Mouse (Mus musculus) layer of hippocampus, adult 9-10 months (tissue): ENCODE results near the gene Nfil3.

Experiments
- DNase-seq: peaks from one replicate; pipeline ENCODE4 v3.0.0; 2022; ENCODE audit warnings: low spot score

Gene Nfil3

DNA sequence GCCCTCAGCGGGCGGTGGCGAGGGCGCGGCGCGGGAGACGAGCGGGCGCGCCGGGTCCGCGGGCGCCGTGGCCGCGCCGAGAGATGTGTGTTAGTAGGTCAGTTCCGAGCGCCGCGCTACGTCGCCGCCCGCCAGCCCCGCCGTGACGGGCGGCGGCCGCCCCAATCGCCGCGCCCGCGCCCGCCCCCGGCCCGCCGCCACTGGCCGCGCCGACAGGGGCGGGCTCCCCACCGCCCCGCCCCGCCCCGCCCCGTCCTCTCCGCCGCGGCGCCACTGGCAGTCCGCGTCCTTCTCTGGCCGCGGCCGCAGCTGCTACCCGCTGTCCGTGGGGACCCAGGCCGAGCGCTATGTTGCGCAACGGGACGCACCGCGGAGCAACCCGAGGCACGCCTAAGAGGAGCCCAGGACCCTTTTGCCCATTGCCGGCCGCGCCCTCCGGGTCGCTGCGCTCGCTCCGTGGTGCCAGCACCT lies at the start of gene Nfil3:
Gene Nfil3 (minus strand): TSS at position 123 of the 471 bp plus-strand sequence.
- DNase-seq: no peak

DNA sequence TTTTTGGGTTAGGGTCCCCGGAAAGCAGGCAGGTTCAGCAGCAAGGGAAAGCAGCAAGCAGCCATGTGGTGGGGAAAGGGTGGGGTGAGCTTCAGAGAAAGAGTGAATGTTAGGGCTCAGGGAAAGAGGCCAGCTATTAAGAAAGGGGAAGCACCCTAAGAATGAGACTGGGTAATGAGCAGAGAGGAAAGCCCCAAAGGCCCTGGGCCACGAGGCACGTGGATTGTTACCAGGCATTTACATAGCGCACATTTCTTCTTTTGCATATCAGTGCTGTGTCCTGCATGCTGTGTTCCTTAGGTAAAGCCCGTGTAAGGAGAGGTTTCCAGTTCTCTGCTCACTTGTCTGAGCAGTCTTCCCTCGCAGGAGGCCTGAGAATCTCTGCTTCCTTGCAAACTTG lies 43.4 kb upstream of the Nfil3 start:
- no peak for DNase-seq

DNA sequence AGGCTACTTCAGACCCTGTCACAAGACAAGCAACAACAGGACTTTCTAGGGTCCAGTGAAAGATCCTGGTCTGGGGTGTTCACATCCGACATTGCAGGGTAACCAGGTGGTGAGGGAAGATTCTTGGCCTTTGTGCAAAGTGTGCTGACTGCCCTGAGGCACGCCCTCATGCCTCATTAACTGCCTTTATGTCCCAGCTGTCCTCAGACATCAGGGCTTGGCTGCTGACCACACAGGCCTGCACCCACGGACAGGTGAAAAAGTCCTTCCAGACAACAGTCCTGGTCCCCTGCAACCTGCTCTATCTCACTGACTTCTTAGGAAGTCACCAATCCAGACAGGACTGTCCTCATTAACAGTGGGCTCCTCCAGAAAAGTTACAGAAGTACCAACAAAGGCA lies 39.4 kb upstream of the Nfil3 start:
- DNase-seq: no peak

DNA sequence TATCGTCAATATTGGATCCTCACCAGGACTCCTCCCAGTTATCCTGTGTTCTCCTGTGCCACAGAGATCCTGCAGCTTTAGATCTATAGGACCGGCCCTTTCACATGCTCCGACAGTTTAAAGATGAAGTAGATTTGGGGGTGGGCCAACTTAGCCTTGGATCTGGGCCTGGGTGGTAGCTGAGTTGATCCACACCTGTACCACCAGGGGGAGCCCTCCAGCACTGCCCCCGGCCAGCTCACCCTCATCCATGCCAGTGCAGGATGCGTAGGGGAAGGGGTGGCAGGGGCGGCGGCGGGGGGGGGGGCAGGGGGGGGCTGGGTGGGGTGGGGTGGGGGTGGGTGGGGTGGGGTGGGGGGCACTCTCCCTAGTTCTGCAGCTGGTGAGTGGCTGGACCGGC lies 38.7 kb upstream of the Nfil3 start:
- DNase-seq: no peak

DNA sequence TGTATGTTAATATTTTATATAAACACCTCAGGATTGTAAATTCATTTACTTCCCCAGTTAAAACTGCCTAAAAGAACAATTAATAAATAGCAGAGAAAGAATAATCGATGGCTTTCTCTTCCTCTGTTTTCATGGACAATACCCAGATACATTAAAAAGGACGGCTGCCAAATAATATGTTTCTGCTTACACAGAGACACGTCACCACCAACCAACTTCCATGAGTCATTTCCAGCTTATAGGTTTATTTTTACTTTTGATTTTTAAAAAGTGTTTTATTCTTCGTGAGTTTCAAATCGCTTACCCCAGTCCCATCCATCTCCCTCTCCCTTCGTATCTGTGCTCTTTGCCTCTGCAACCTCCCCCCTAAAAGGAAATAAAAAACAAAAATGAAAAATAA lies 38.1 kb upstream of the Nfil3 start:
- no peak for DNase-seq

DNA sequence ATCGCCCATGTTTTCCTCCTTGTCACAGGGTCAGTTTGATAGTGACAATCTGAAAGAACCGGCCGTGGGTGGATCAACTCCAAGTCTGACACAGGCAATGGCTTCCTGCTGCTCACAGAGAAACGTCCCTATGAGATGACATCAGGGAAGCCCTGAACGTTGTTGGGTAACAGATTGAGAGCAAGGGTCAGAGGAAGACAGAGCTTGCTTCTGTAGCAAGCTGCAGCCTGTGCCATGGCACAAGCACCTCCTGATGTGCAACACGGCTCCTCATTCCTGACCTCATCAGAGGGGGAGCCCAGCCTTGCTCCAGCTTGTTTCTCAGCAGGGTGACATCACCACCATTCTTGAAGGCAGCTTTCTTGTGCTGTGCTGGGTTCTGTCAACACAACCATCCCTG lies 37.1 kb upstream of the Nfil3 start:
- DNase-seq: no peak

DNA sequence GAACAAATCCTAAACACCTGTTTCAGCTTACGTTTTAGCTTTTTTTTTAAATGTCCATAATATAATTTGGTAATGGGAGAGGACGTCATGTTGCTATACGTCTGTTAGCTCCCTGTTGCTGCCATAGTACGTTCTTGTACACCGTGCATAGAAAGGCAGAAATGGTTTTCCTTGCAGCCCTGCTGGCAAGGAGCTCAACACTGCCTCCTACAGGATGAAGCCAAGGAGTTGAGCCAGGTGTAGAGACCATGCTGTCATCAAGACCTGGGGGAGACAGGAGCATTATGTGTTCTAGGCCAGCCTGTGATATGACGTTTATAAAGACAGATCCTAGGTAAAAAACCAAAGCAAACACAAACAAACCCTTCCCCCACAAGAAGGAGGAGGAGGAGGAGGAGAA lies 36.2 kb upstream of the Nfil3 start:
- DNase-seq: no peak

DNA sequence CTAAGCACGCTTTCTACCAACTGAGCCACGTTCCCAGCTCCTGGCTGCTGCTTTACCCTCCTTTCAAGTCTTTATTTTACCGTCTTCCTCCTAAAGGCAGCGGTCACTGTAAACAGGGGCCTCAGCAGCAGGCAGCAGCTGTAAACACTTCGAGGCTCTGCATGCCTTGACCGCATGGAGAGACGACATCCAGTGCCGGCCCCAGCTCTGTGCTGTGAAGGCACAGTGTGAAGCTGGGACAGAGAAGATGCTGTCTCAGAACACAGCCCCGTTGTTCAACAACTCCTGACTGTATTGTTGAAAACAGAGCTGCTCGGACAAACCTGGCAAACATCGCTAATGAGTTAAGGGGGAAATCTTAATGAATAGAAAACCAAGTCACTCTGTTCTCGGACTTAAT lies 30.6 kb upstream of the Nfil3 start:
- DNase-seq: no peak

DNA sequence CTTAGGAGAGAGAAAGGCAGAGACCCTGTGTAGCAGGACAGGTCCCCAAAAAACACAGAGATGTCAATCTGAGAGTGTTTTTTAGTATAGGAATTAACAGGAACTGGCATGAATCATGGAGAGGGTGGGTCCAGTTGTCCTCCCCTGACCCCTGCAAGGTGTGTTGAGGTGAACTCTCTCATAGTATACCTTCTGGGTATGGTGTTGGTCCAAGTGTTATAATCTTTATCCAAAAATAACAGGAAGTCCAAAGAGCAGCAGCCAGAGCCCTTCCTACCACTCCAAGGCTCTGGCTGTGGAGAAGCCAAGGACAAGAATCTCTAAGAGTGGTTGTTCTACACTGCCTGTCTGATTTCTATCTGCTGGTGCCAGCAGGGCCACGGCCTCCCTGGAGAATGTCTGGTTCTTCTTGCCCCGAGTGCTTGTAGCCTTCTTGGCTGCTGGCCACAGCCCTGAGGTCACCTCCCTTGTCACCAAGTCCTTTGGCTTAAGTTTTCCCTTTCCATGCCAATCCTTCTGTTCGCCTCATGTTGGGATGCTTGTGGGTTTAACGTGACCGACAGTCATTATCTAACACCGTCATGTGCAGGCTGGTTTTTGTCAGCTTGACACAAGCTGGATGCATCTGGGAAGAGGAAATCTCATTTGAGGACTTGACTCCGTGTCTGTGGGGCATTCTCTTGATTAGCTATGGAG lies 27.8 kb upstream of the Nfil3 start:
- DNase-seq: no peak

DNA sequence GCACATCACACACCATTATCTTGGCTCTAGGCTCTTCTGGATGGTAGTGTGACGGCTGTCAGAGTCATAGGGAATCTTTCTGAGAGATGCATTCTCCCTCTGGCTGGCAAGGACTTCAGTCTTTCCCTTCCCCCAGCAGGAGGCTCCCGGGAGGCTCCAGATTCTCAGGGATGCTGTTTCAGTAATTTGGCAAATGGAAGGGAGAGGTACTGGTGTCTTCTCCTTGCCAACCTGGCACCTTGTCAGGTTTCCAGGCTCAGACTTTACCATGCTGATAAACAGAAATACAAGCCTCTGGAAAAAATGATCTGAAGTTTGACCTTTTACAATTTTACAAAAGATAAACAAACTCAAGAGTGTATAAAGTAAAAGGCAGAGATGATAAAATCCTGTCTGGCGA lies 26.9 kb upstream of the Nfil3 start:
- DNase-seq: no peak

DNA sequence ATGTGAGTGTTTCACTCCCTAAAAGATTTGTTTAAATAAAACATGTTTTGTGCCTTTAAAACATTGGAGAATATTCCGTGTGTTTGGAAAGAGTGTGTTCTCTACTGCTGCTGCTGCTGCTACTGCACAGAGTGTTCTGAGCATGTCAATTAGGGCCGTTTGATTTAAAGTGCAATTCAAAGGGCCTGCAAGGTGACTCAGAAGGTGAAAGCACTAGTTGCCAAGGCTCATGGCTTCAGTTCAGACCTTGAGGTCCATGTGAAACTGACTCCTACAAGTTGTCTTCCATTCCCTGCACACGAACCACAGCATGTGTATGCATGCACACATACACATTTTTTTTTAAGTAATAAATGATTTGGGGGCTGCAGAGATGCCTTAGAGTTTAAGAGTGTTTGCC lies 22.4 kb upstream of the Nfil3 start:
- no peak for DNase-seq

DNA sequence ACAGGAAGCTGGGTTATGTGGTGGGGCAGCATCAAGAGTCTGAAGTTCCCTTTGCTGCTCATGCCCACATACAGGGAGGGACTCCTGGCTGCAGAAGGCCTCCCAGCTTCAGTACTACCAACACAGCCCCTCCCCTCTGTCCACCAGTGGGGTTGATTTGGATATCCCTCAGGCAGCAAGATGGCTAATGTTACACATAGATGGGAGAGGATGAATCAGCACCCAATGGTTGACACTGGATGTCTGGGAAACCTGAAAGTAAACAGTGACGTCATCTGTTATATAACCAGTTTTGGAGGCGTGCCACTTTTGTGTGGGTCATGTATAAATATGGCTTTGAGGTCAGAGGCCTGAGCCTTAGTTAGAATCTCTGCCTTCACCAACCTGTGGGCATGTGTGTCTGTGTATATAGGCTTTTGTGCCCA lies 20.6 kb upstream of the Nfil3 start:
- no peak for DNase-seq

DNA sequence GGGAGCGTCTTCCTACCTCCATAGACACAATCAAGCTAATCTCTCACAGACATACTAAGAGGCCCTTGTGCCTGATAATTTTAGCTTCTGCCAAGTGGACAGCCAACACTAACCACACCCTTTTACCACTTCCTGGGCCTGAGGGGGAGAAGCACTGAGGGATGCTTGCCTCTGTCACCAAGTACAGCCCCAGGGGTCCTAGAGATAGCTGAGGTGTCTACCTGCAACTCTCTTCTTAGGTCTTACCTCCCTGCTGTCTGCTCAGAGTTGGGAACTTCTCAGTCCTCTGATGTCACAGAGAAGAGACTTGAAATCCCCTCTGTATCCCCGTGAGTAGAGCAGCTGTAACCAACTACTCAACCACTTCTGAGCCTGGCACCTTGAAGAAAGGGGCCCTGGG lies 19.6 kb upstream of the Nfil3 start:
- DNase-seq: no peak

DNA sequence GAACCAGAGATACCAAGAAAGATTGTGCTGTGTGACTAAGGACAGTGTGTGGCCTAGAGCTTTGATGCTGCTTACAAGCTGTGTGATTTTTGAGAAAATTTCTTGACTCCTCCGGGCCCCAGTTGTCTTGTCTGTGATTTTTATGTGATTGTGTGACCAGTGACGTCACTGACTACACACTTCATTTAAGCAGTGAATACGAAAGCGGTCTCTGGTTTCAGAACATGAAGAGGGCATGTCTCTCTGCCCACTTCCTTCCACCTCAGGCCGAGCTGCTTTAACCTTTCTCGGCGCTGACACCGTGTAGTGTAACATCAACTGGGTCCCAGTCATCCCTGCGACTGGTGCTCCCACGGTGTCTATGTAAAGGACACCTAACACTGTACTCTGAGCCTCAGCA lies 17.7 kb upstream of the Nfil3 start:
- no peak for DNase-seq

DNA sequence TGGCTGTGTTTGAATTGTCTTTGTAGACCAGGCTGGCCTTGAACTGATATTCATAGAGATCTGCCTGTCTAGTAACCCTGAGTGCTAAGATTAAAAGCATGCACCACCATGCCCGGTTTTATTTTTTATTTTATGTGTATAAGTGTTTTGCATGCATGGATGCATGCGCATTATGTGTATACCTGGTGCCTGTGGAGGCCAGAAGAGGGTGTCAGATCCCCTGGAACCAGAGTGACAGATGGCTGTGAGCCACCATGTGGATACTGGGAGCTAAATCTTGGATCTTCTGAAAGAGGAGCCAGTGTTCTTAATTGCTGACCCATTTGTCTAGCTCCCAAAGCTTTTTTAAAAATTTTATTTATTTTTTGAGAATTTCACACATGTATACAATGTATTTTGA lies 16.9 kb upstream of the Nfil3 start:
- no peak for DNase-seq

DNA sequence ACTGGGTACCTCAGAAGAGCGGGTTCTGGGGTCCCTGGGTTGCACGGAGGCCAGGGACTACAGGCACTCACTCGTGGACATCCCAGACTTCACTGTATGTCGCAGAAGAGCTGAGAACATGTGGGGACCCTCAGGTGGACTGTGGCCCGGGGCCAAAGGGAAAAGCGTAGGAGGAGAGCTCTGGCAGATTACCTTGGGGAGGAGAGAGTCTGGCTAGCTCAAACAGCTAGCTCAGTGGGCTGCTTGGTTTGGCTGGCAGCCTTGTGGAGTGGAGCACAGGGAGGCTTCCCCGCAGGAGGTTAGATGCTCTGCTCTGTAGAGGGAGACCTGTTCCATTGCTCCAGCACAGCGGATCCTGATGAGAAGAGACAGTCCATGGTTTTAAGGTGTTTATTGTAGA lies 15.3 kb upstream of the Nfil3 start:
- no peak for DNase-seq

DNA sequence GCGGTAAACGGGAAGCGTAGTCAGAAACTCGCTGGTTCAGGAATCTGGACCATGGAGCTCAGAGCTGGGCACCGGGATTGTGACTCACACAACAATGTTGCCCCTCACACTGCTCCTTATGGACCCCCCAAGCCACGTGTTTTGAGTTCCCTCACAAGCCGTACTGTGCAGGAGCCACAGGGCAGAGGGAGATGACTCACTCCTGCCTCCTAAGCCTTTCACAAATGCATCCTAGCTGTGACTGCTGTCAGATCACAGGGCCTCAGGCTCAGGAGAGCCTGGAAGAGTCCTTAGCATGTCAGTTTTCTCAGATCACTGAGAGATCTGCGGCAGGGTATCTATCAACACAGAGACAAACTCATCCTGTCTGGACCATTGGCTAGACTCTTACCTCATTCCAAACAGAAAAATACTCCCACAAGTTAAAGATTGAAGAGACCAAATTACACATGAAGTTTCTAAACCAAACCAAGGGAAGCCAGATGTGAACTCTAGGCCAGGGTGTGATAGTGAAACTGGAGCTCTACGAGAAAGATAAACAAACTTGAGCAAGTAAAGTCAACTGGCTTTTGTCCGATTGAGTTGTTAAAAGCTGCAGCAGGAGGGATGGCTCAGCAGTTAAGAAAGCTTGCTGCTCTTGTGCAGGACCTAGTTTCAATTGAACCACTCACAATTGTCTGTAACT lies 13.5 kb upstream of the Nfil3 start:
- DNase-seq: no peak

DNA sequence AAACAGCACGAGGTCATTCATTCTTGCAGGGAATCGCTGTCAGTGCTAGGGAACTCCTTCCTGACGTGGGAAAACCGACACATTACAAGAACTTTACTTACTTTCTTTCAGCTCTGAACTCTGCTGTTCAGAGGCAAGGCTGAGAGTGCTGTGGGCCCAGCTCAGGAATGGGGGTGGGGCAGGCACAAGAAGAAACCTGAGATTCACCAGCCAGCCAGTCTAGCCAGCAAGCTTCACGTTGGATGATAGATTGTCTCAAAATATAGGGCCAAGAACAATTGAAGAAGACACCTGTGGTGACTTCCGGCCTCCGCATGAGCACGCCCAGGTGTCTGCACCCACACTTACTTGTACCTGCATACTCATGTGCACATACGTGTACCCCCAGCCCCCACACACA lies 9.3 kb upstream of the Nfil3 start:
- DNase-seq: no peak

DNA sequence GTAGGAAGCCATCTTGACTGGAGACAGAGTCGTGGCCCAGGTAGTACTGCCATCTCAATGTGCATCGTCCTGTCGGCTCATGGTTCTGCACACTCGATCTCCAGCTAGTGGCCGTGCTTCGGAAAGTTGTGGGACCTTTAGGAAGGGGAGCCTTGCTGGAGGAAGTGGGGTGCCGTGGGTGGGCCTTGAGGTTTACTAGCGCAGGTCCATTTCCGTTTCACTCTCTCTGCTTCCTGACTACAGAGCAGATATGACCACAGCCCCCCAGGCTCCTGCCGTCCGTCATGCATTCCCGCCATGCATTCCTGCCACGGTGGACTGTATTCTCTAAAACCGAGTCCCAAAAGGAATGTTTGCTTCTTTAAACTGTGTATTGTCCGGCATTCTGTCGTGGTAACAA lies 8.1 kb upstream of the Nfil3 start:
- DNase-seq: no peak

DNA sequence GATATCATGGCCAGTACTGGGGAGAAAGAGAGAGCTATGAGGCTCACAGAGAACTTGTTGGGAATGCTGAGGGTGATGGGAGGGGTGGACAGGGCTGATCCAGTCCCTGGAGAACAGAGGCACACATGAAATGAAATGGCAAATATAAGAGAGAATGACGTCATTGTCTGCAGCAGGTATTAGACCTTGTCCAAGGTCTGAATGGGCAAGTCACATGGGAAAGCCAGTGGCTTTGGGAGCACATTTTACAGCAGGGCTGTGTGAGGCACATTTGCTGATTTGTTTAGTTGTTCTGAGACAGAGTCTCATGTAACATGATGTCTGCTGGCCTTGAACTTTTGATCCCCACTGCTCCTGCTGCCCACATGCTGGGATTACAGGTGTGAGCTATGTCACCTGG lies 7.0 kb upstream of the Nfil3 start:
- DNase-seq: no peak

DNA sequence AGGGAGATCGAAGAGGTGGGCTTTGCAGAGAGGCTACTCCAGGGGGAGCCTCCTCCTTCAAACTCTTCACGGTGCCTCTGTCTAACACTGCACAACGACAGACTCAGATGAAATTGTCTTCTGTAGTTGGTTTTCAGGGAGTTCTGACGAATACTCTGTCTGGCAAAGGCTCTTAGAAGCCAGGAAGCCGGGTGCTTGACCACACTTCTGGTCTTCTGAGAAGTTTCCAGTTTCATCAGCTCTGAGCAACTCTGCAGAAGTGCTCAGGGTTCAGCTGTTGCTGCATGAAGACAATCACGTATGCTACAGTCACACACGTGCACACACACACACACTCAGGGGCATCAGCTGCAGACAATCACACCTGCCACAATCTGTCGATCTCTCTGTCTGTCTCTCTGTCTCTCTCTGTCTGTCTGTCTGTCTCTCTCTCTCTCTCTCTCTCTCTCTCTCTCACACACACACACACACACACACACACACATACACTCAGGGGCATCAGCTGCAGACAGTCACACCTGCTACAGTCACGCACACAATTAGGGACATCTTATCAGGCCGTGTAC lies 5.4 kb upstream of the Nfil3 start:
- DNase-seq: no peak

DNA sequence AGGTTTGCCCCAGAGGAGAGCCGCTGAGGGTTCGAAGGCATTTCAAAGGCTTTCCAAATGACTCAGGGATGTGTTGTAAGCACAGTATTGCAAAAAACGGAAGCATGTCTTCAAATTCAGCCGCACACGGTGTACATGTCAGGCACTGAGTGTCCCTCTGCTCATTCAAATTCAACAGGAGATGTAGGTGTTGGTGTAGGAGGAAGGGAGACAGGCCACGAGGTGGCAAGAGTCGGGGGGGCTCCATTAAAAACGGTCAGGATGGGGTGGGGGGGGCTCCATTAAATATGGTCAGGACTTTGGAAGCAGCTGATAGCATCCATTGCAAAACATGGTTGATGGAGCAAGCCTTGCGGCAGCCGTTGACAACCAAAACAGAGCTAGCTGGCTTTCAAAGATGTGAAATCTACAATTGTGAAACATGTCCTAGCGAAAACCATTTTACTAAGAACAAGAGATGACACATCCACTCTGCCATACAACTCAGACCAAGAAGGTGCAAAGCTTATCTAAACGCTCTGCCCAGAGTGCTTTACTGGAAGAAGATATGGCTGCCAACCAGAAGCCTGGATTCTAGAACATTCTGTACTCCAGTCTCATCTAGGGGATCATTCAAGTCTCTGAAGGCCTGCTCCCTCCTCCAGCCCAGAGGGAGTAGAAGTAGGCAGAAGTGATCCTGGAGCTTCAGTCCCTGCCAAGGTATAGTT lies 4.8 kb upstream of the Nfil3 start:
- no peak for DNase-seq

DNA sequence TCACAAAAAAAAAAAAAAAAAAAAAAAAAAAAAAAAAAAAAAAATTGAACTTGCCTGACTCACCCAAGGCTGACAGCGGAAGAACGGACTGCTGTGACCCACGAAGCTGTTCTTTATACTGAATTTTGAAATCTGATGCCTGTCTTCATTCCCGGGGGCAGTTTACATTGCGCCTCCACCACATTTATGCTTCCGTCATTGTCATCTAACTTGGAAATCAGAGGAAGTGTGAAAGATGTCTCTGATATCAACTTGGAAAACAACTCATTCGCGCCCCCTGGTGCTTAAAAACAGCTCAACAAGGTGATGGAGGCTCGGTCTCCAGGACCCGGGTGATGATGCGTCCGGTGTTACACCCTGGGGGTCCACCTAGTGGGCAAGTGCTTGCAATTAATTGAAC lies 1.8 kb upstream of the Nfil3 start:
- DNase-seq: peak; percentile 93
